Mouse (Mus musculus): ENCODE results near the gene Ccdc185.

DNA sequence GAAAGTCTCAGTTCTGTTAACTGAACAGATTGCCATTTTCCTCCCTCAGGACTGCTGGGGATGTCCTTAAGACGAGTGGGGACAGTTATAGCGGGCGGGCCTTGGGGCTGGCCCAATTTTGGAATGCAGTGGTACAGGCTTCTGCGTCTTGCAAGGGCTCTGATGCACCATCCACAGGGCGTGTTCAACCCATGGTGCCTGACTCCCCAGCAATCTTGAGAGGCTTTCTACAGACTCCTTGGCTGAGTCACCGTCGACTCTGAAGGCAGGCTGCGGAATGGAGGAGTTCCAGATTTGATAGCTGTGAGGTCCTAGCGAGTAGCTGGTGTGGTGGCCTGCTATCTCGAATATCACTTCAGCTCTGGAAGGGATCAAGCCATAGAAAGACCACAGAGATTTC, 45.2 kb upstream of the Ccdc185 start:
- TF ChIP-seq POLR2A (IDR thresholded peaks at IDR 0.05; ENCODE audit: borderline replicate concordance, extremely low read depth, low read depth, low read length) = no peak
- TF ChIP-seq CTCF (IDR thresholded peaks at IDR 0.05; ENCODE audit: insufficient read depth, low read length) = no peak
